Mouse (Mus musculus) erythroblast, embryonic 14.5 days (primary cell): Measurements from ENCODE around the gene Alox12b. TPM values are rescaled to one million over a fixed set of nuclear protein-coding genes. Genes with fewer than 3 reads are reported as not detected.

Experiments used
- H3K27me3 ChIP-seq: 2 replicates; pipeline ENCODE4 v1.6.1; 2012; ENCODE audit warnings: inconsistent platforms; ENCODE audit not compliant: control insufficient read depth
- H3K36me3 ChIP-seq: 2 replicates; pipeline ENCODE4 v1.6.1; 2012; ENCODE audit warnings: mild to moderate bottlenecking, inconsistent platforms; ENCODE audit not compliant: control insufficient read depth
- H3K4me1 ChIP-seq: 2 replicates; pipeline ENCODE4 v1.6.1; 2012; ENCODE audit warnings: inconsistent platforms; ENCODE audit not compliant: control insufficient read depth
- H3K4me3 ChIP-seq: replicated peaks from 2 replicates; pipeline ENCODE3; 2012; ENCODE audit warnings: moderate library complexity, mild to moderate bottlenecking, inconsistent platforms
- H3K9me3 ChIP-seq: 2 replicates; pipeline ENCODE4 v1.6.1; 2012; ENCODE audit warnings: low read length, inconsistent platforms, mixed read lengths; ENCODE audit not compliant: control insufficient read depth
- GATA1 ChIP-seq: IDR thresholded peaks from 2 replicates; pipeline ENCODE4 v1.6.1; 2012; ENCODE audit warnings: low read length, inconsistent platforms, mixed read lengths
- TAL1 ChIP-seq: IDR thresholded peaks from 3 replicates; pipeline ENCODE4 v1.6.1; 2012; ENCODE audit warnings: low read length, inconsistent platforms, mixed read lengths
- polyA plus RNA-seq: library from polyadenylated mRNA; stranded (reverse); fragments of >175 nt; gene quantifications from 2 replicates; pipeline ENCODE4 v1.2.3, GENCODE M21; 2012

The Alox12b gene
- polyA plus RNA-seq, 1 experiment = not detected

- no peak for TF ChIP-seq TAL1
- TF ChIP-seq GATA1 = no peak
- Histone ChIP-seq H3K27me3 (peaks cover 36% of the 10 kb centered on the region), H3K36me3 (no peaks in the 10 kb centered on the region), H3K9me3 (no peaks in the 10 kb centered on the region; the same call in 1 of the 2 replicates), H3K4me3 (peak overlapping the region; percentile 82), H3K4me1 (peaks cover 41% of the 10 kb centered on the region)
Observed at GRCm38 (mm10) chr11:69126706-69127095, 30.1 kb upstream of the Alox12b start.

GRCm38 (mm10) chr11:69128426-69129122, 28.2 kb upstream of the Alox12b start:
- Histone ChIP-seq H3K27me3 (peaks cover 31% of the 10 kb centered on the region), H3K36me3 (no peaks in the 10 kb centered on the region), H3K9me3 (no peaks in the 10 kb centered on the region), H3K4me3 (no peak overlapping the region), H3K4me1 (peaks cover 24% of the 10 kb centered on the region)
- TF ChIP-seq GATA1 (no peak), TAL1 (no peak)

GRCm38 (mm10) chr11:69133566-69133922, 23.2 kb upstream of the Alox12b start:
- Histone ChIP-seq H3K4me1 (peaks cover 14% of the 10 kb centered on the region), H3K9me3 (no peaks in the 10 kb centered on the region), H3K36me3 (no peaks in the 10 kb centered on the region), H3K4me3 (no peak overlapping the region), H3K27me3 (peaks cover 25% of the 10 kb centered on the region)
- TF ChIP-seq GATA1 (no peak), TAL1 (no peak)

GRCm38 (mm10) chr11:69133923-69134621, 22.7 kb upstream of the Alox12b start:
- Histone ChIP-seq H3K27me3 (peaks cover 27% of the 10 kb centered on the region), H3K9me3 (no peaks in the 10 kb centered on the region), H3K36me3 (no peaks in the 10 kb centered on the region), H3K4me3 (peak overlapping the region; percentile 39), H3K4me1 (peaks cover 14% of the 10 kb centered on the region)
- TF ChIP-seq TAL1 (no peak), GATA1 (no peak)

- Histone ChIP-seq H3K36me3 (no peaks in the 10 kb centered on the region), H3K9me3 (no peaks in the 10 kb centered on the region), H3K4me1 (peaks cover 14% of the 10 kb centered on the region), H3K27me3 (peaks cover 30% of the 10 kb centered on the region), H3K4me3 (peak overlapping the region; percentile 39)
- TF ChIP-seq GATA1 (no peak), TAL1 (no peak)
Observed at GRCm38 (mm10) chr11:69134622-69134968, 22.2 kb upstream of the Alox12b start.

GRCm38 (mm10) chr11:69135361-69135760, 21.4 kb upstream of the Alox12b start:
- TF ChIP-seq TAL1 = no peak
- Histone ChIP-seq H3K4me3 (no peak overlapping the region), H3K36me3 (no peaks in the 10 kb centered on the region), H3K9me3 (no peaks in the 10 kb centered on the region), H3K4me1 (peaks cover 14% of the 10 kb centered on the region), H3K27me3 (peaks cover 25% of the 10 kb centered on the region)

GRCm38 (mm10) chr11:69147546-69147945, 9.2 kb upstream of the Alox12b start:
- Histone ChIP-seq H3K4me3 (no peak overlapping the region), H3K36me3 (no peaks in the 10 kb centered on the region), H3K9me3 (no peaks in the 10 kb centered on the region), H3K27me3 (peaks cover 25% of the 10 kb centered on the region), H3K4me1 (no peaks in the 10 kb centered on the region; the same call in none of the 2 replicates)
- no peak for TF ChIP-seq TAL1
- TF ChIP-seq GATA1 = no peak

- Histone ChIP-seq H3K4me1 (no peaks in the 10 kb centered on the region; the same call in none of the 2 replicates), H3K36me3 (no peaks in the 10 kb centered on the region), H3K4me3 (no peak overlapping the region), H3K27me3 (peaks cover 24% of the 10 kb centered on the region), H3K9me3 (no peaks in the 10 kb centered on the region)
- TF ChIP-seq GATA1 = no peak
- TF ChIP-seq TAL1 = no peak
Observed at GRCm38 (mm10) chr11:69148451-69148960, 8.3 kb upstream of the Alox12b start.

- no peak for TF ChIP-seq TAL1
- TF ChIP-seq GATA1 = no peak
- Histone ChIP-seq H3K4me3 (no peak overlapping the region), H3K9me3 (no peaks in the 10 kb centered on the region), H3K36me3 (no peaks in the 10 kb centered on the region), H3K27me3 (peaks cover 29% of the 10 kb centered on the region), H3K4me1 (peaks cover 3% of the 10 kb centered on the region)
Observed at GRCm38 (mm10) chr11:69149728-69150127, 7.1 kb upstream of the Alox12b start.
